Mouse (Mus musculus): ENCODE data around the gene Shbg. TPM values are rescaled to one million over a fixed set of nuclear protein-coding genes. Genes with fewer than 3 reads are reported as not detected.

Gene Shbg
- polyA plus RNA-seq, 1 experiment from 2014 or later, result 0.82 TPM

- no peak overlapping the region for H3K4me3 ChIP-seq
Measured at GRCm38 (mm10) chr11:69656617-69657461, 39.1 kb upstream of the Shbg start.

GRCm38 (mm10) chr11:69656065-69656455 is 38.4 kb upstream of the Shbg start:
- no peak overlapping the region for H3K4me3 ChIP-seq
- 81% methylated on average over 5 of the region's 5 CpGs for WGBS
- ATAC-seq (ENCODE audit: insufficient number of reproducible peaks, low FRiP score), result no peak
- no peak overlapping the region for H3K4me2 ChIP-seq
- H3K27ac ChIP-seq (ENCODE audit: poor library complexity, severe bottlenecking), result no peak overlapping the region
- peaks cover 61% of the 10 kb centered on the region for H3K36me3 ChIP-seq
- H3K4me1 ChIP-seq (replicated peaks), result peaks cover 32% of the 10 kb centered on the region
- no peaks in the 10 kb centered on the region for H3K9me3 ChIP-seq (replicated peaks)
- no peak overlapping the region for H3K9ac ChIP-seq
- H3K27me3 ChIP-seq (replicated peaks), result no peaks in the 10 kb centered on the region

More at GRCm38 (mm10) chr11:69656617-69657461, 39.1 kb upstream of the Shbg start:
- Histone ChIP-seq H3K9me3 (replicated peaks) (no peaks in the 10 kb centered on the region), H3K27ac (ENCODE audit: poor library complexity, severe bottlenecking) (no peak overlapping the region; the same call in 1 of the 2 replicates), H3K36me3 (peaks cover 54% of the 10 kb centered on the region), H3K9ac (no peak overlapping the region; the same call in 1 of the 2 replicates), H3K27me3 (replicated peaks) (no peaks in the 10 kb centered on the region), H3K4me2 (no peak overlapping the region), H3K4me1 (replicated peaks) (peaks cover 39% of the 10 kb centered on the region)
- WGBS, result 70% methylated on average over 10 of the region's 10 CpGs
- no peak for ATAC-seq (ENCODE audit: insufficient number of reproducible peaks, low FRiP score)

GRCm38 (mm10) chr11:69655264-69656064 is 37.8 kb upstream of the Shbg start, which contains the start of gene Sox15:
Sox15 (plus strand) TSS chr11:69655314.
- peak within 1 kb of the TSS; percentile 59 for H3K9ac ChIP-seq
- 22% methylated on average over 34 of the region's 34 CpGs for WGBS

GRCm38 (mm10) chr11:69654760-69655159 is 37.1 kb upstream of the Shbg start:
- Histone ChIP-seq H3K4me1 (replicated peaks) (peaks cover 28% of the 10 kb centered on the region), H3K36me3 (peaks cover 74% of the 10 kb centered on the region), H3K4me3 (no peak overlapping the region), H3K9ac (no peak overlapping the region), H3K9me3 (replicated peaks) (no peaks in the 10 kb centered on the region), H3K27ac (ENCODE audit: poor library complexity, severe bottlenecking) (0 out of 2 replicates have a peak overlapping the region, but pooled peaks have one; percentile 15), H3K4me2 (no peak overlapping the region; the same call in 1 of the 2 replicates), H3K27me3 (replicated peaks) (no peaks in the 10 kb centered on the region)
- 38% methylated on average over 9 of the region's 9 CpGs for WGBS
- ATAC-seq (ENCODE audit: insufficient number of reproducible peaks, low FRiP score), result no peak

More at GRCm38 (mm10) chr11:69655264-69656064, 37.8 kb upstream of the Shbg start, which contains the start of gene Sox15:
- 0 out of 2 replicates have a peak within 1 kb of the TSS, but pooled peaks have one; percentile 15 for H3K27ac ChIP-seq (ENCODE audit: poor library complexity, severe bottlenecking)
- H3K4me3 ChIP-seq, result peak within 1 kb of the TSS; percentile 5; the same call in 1 of the 2 replicates
- no peaks in the 10 kb centered on the region for H3K9me3 ChIP-seq (replicated peaks)
- peaks cover 28% of the 10 kb centered on the region for H3K4me1 ChIP-seq (replicated peaks)
- H3K27me3 ChIP-seq (replicated peaks), result no peaks in the 10 kb centered on the region
- peaks cover 67% of the 10 kb centered on the region for H3K36me3 ChIP-seq
- H3K4me2 ChIP-seq, result peak within 1 kb of the TSS; percentile 49
- ATAC-seq (ENCODE audit: insufficient number of reproducible peaks, low FRiP score), result peak; percentile 51; the same call in 1 of the 2 replicates

GRCm38 (mm10) chr11:69653399-69653798 is 35.7 kb upstream of the Shbg start:
- no peak overlapping the region for H3K27ac ChIP-seq (ENCODE audit: poor library complexity, severe bottlenecking)
- no peaks in the 10 kb centered on the region for H3K9me3 ChIP-seq (replicated peaks)
- no peak overlapping the region for H3K4me3 ChIP-seq
- H3K36me3 ChIP-seq, result peaks cover 78% of the 10 kb centered on the region
- no peaks in the 10 kb centered on the region for H3K27me3 ChIP-seq (replicated peaks)
- H3K9ac ChIP-seq, result no peak overlapping the region
- WGBS, result 65% methylated on average over 5 of the region's 5 CpGs
- ATAC-seq (ENCODE audit: insufficient number of reproducible peaks, low FRiP score), result no peak
- no peak overlapping the region for H3K4me2 ChIP-seq
- H3K4me1 ChIP-seq (replicated peaks), result peaks cover 28% of the 10 kb centered on the region

- H3K36me3 ChIP-seq, result peaks cover 96% of the 10 kb centered on the region
- H3K27me3 ChIP-seq (replicated peaks), result no peaks in the 10 kb centered on the region
- no peak for ATAC-seq (ENCODE audit: insufficient number of reproducible peaks, low FRiP score)
- H3K4me3 ChIP-seq, result no peak overlapping the region
- H3K4me1 ChIP-seq (replicated peaks), result no peaks in the 10 kb centered on the region
- 87% methylated on average over 5 of the region's 5 CpGs for WGBS
- H3K27ac ChIP-seq (ENCODE audit: poor library complexity, severe bottlenecking), result no peak overlapping the region
- H3K4me2 ChIP-seq, result no peak overlapping the region
- H3K9me3 ChIP-seq (replicated peaks), result no peaks in the 10 kb centered on the region
- H3K9ac ChIP-seq, result no peak overlapping the region
Measured at GRCm38 (mm10) chr11:69645860-69646259, 28.2 kb upstream of the Shbg start.

- Histone ChIP-seq H3K4me1 (replicated peaks) (peaks cover 23% of the 10 kb centered on the region), H3K4me3 (no peak overlapping the region), H3K27ac (ENCODE audit: poor library complexity, severe bottlenecking) (no peak overlapping the region), H3K27me3 (replicated peaks) (no peaks in the 10 kb centered on the region), H3K9me3 (replicated peaks) (no peaks in the 10 kb centered on the region), H3K9ac (no peak overlapping the region), H3K36me3 (peaks cover 30% of the 10 kb centered on the region), H3K4me2 (no peak overlapping the region)
- 81% methylated on average over 3 of the region's 3 CpGs for WGBS
- no peak for ATAC-seq (ENCODE audit: insufficient number of reproducible peaks, low FRiP score)
Measured at GRCm38 (mm10) chr11:69635471-69635870, 17.8 kb upstream of the Shbg start.

- Histone ChIP-seq H3K4me1 (replicated peaks) (peaks cover 25% of the 10 kb centered on the region), H3K9me3 (replicated peaks) (no peaks in the 10 kb centered on the region), H3K27me3 (replicated peaks) (no peaks in the 10 kb centered on the region), H3K4me3 (peak overlapping the region; percentile 95), H3K36me3 (peaks cover 14% of the 10 kb centered on the region), H3K27ac (ENCODE audit: poor library complexity, severe bottlenecking) (peak overlapping the region; percentile 98), H3K9ac (peak overlapping the region; percentile 98), H3K4me2 (peak overlapping the region; percentile 91)
- WGBS, result under 1% methylated on average over 38 of the region's 50 CpGs
- ATAC-seq (ENCODE audit: insufficient number of reproducible peaks, low FRiP score), result peak; percentile 77
Measured at GRCm38 (mm10) chr11:69633128-69633866, 15.6 kb upstream of the Shbg start.

- Histone ChIP-seq H3K4me2 (peak within 1 kb of the TSS; percentile 91), H3K27me3 (replicated peaks) (no peaks in the 10 kb centered on the region), H3K36me3 (peaks cover 11% of the 10 kb centered on the region), H3K9ac (peak within 1 kb of the TSS; percentile 98), H3K4me3 (peak within 1 kb of the TSS; percentile 95), H3K4me1 (replicated peaks) (peaks cover 25% of the 10 kb centered on the region), H3K27ac (ENCODE audit: poor library complexity, severe bottlenecking) (peak within 1 kb of the TSS; percentile 98), H3K9me3 (replicated peaks) (no peaks in the 10 kb centered on the region)
- peak; percentile 95 for ATAC-seq (ENCODE audit: insufficient number of reproducible peaks, low FRiP score)
- WGBS, result under 1% methylated on average over 46 of the region's 56 CpGs
Measured at GRCm38 (mm10) chr11:69632284-69633089, 14.8 kb upstream of the Shbg start, which contains the start of gene Fxr2. Fxr2 (plus strand) TSS chr11:69632990.

GRCm38 (mm10) chr11:69629802-69630201 is 12.1 kb upstream of the Shbg start:
- no peak overlapping the region for H3K4me3 ChIP-seq
- no peaks in the 10 kb centered on the region for H3K9me3 ChIP-seq (replicated peaks)
- no peaks in the 10 kb centered on the region for H3K36me3 ChIP-seq
- H3K4me1 ChIP-seq (replicated peaks), result peaks cover 14% of the 10 kb centered on the region
- no peak for ATAC-seq (ENCODE audit: insufficient number of reproducible peaks, low FRiP score)
- no peaks in the 10 kb centered on the region for H3K27me3 ChIP-seq (replicated peaks)
- no peak overlapping the region for H3K27ac ChIP-seq (ENCODE audit: poor library complexity, severe bottlenecking)
- WGBS, result 63% methylated on average over 1 of the region's 1 CpGs
- H3K4me2 ChIP-seq, result no peak overlapping the region
- H3K9ac ChIP-seq, result no peak overlapping the region

All from heart, embryonic 12.5 days (tissue).